Mouse (Mus musculus): ENCODE results near the gene Dtx3.

DNA sequence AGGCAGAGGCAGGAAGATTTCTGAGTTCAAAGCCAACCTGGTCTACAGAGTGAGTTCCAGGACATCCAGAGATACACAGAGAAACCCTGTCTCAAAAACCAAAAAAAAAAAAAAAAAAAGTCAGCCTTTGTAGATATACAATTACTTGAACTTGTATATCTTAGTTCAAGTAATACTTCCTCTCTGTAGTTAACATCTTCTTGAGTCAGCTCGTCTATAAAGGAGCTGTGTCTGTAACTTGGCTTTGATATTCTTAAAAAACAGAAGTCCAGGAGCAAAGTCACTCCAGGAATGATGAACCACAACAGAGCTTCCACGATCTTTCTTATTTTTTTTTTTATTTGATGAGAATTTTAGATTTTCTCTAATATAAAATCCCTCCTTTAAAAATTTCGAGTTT is 34.8 kb downstream of the Dtx3 start:
- no peak for TF ChIP-seq CTCF (IDR thresholded peaks at IDR 0.05; ENCODE audit: extremely low read depth, insufficient read depth, insufficient read length, insufficient replicate concordance)
- no peak for TF ChIP-seq POLR2A (IDR thresholded peaks at IDR 0.05; ENCODE audit: low read depth, low read length)

Data from spleen, adult 2 months (tissue).